Mouse (Mus musculus): ENCODE measurements around the gene Olfr594. TPM values are rescaled to one million over a fixed set of nuclear protein-coding genes. Genes with fewer than 3 reads are reported as not detected.
"Not testable (repeated sequence)": the region's sequence is repeated elsewhere in the genome, so short reads cannot be mapped to it uniquely, and the experiment has no call there.

Olfr594 gene
- polyA plus RNA-seq (2014; fragmentation: Nextera tagmentation; extraction: Ambion mirVana), result not detected in 2 replicates

- H3K4me1 ChIP-seq (ENCODE audit: control insufficient read depth, insufficient read depth, low read length), result no peaks in the 10 kb centered on the region
- no peaks in the 10 kb centered on the region for H3K27me3 ChIP-seq (ENCODE audit: control insufficient read depth, insufficient read depth, low read length)
- no peak within 1 kb of the TSS for H3K4me2 ChIP-seq (replicated peaks; ENCODE audit: low read depth, low read length)
- no peaks in the 10 kb centered on the region for H3K9me3 ChIP-seq (ENCODE audit: control insufficient read depth, low read depth, low read length)
- no peak within 1 kb of the TSS for H3K9ac ChIP-seq (replicated peaks; ENCODE audit: low read depth, low read length)
- H3K4me3 ChIP-seq (ENCODE audit: low read depth, low read length), result no peak within 1 kb of the TSS
- no peak within 1 kb of the TSS for H3K27ac ChIP-seq (ENCODE audit: low read length)
- no peaks in the 10 kb centered on the region for H3K36me3 ChIP-seq (ENCODE audit: control insufficient read depth, insufficient read depth, low read length)
- no peak for ATAC-seq (ENCODE audit: insufficient number of reproducible peaks, insufficient read depth, low FRiP score, low read depth)
Observed at GRCm38 (mm10) chr7:103216696-103217095, at the start of gene Olfr594. Gene Olfr594 (plus strand): TSS chr7:103216996.

- H3K4me2 ChIP-seq (replicated peaks; ENCODE audit: low read depth, low read length), result no peak overlapping the region
Observed at GRCm38 (mm10) chr7:103169697-103170096, 47.1 kb upstream of the Olfr594 start.

GRCm38 (mm10) chr7:103178240-103178639 is 38.6 kb upstream of the Olfr594 start, which contains the start of gene Olfr591:
Gene Olfr591 (minus strand): TSS chr7:103178340.
- no peak within 1 kb of the TSS for H3K27ac ChIP-seq (ENCODE audit: low read length)
- H3K4me1 ChIP-seq (ENCODE audit: control insufficient read depth, insufficient read depth, low read length), result no peaks in the 10 kb centered on the region
- ATAC-seq (ENCODE audit: insufficient number of reproducible peaks, insufficient read depth, low FRiP score, low read depth), result no peak
- H3K36me3 ChIP-seq (ENCODE audit: control insufficient read depth, insufficient read depth, low read length), result no peaks in the 10 kb centered on the region
- H3K27me3 ChIP-seq (ENCODE audit: control insufficient read depth, insufficient read depth, low read length), result no peaks in the 10 kb centered on the region
- no peak within 1 kb of the TSS for H3K4me2 ChIP-seq (replicated peaks; ENCODE audit: low read depth, low read length)
- no peak within 1 kb of the TSS for H3K9ac ChIP-seq (replicated peaks; ENCODE audit: low read depth, low read length)
- H3K9me3 ChIP-seq (ENCODE audit: control insufficient read depth, low read depth, low read length), result peaks cover 6% of the 10 kb centered on the region; the same call in 1 of the 2 replicates
- no peak within 1 kb of the TSS for H3K4me3 ChIP-seq (ENCODE audit: low read depth, low read length)
- 79% methylated on average over 1 of the region's 1 CpGs for WGBS

More at GRCm38 (mm10) chr7:103169697-103170096, 47.1 kb upstream of the Olfr594 start:
- Histone ChIP-seq H3K27me3 (ENCODE audit: control insufficient read depth, insufficient read depth, low read length) (no peaks in the 10 kb centered on the region), H3K27ac (ENCODE audit: low read length) (no peak overlapping the region), H3K9me3 (ENCODE audit: control insufficient read depth, low read depth, low read length) (no peaks in the 10 kb centered on the region), H3K36me3 (ENCODE audit: control insufficient read depth, insufficient read depth, low read length) (no peaks in the 10 kb centered on the region), H3K4me1 (ENCODE audit: control insufficient read depth, insufficient read depth, low read length) (no peaks in the 10 kb centered on the region), H3K9ac (replicated peaks; ENCODE audit: low read depth, low read length) (no peak overlapping the region), H3K4me3 (ENCODE audit: low read depth, low read length) (no peak overlapping the region)
- no peak for ATAC-seq (ENCODE audit: insufficient number of reproducible peaks, insufficient read depth, low FRiP score, low read depth)
- WGBS, result 71% methylated on average over 5 of the region's 5 CpGs

GRCm38 (mm10) chr7:103184503-103184902 is 32.3 kb upstream of the Olfr594 start, which contains the start of gene Olfr592:
Gene Olfr592 (plus strand): TSS chr7:103184803.
- not testable (repeated sequence) for H3K36me3 ChIP-seq (ENCODE audit: control insufficient read depth, insufficient read depth, low read length); H3K4me1 ChIP-seq (ENCODE audit: control insufficient read depth, insufficient read depth, low read length); H3K4me2 ChIP-seq (replicated peaks; ENCODE audit: low read depth, low read length); H3K27ac ChIP-seq (ENCODE audit: low read length); H3K9me3 ChIP-seq (ENCODE audit: control insufficient read depth, low read depth, low read length); ATAC-seq (ENCODE audit: insufficient number of reproducible peaks, insufficient read depth, low FRiP score, low read depth); H3K9ac ChIP-seq (replicated peaks; ENCODE audit: low read depth, low read length); H3K4me3 ChIP-seq (ENCODE audit: low read depth, low read length); H3K27me3 ChIP-seq (ENCODE audit: control insufficient read depth, insufficient read depth, low read length)
- 94% methylated on average over 1 of the region's 1 CpGs for WGBS

GRCm38 (mm10) chr7:103211562-103211961 is 5.2 kb upstream of the Olfr594 start, which contains the start of gene Olfr593:
Gene Olfr593 (plus strand): TSS chr7:103211862.
- no peak within 1 kb of the TSS for H3K4me3 ChIP-seq (ENCODE audit: low read depth, low read length)
- no peak within 1 kb of the TSS for H3K27ac ChIP-seq (ENCODE audit: low read length)
- no peak within 1 kb of the TSS for H3K9ac ChIP-seq (replicated peaks; ENCODE audit: low read depth, low read length)
- H3K4me1 ChIP-seq (ENCODE audit: control insufficient read depth, insufficient read depth, low read length), result no peaks in the 10 kb centered on the region
- H3K27me3 ChIP-seq (ENCODE audit: control insufficient read depth, insufficient read depth, low read length), result no peaks in the 10 kb centered on the region
- H3K9me3 ChIP-seq (ENCODE audit: control insufficient read depth, low read depth, low read length), result no peaks in the 10 kb centered on the region
- H3K36me3 ChIP-seq (ENCODE audit: control insufficient read depth, insufficient read depth, low read length), result no peaks in the 10 kb centered on the region
- WGBS, result 74% methylated on average over 1 of the region's 1 CpGs
- ATAC-seq (ENCODE audit: insufficient number of reproducible peaks, insufficient read depth, low FRiP score, low read depth), result no peak
- no peak within 1 kb of the TSS for H3K4me2 ChIP-seq (replicated peaks; ENCODE audit: low read depth, low read length)

GRCm38 (mm10) chr7:103212050-103212449 is 4.7 kb upstream of the Olfr594 start:
- H3K9ac ChIP-seq (replicated peaks; ENCODE audit: low read depth, low read length); ATAC-seq (ENCODE audit: insufficient number of reproducible peaks, insufficient read depth, low FRiP score, low read depth); H3K36me3 ChIP-seq (ENCODE audit: control insufficient read depth, insufficient read depth, low read length); H3K27me3 ChIP-seq (ENCODE audit: control insufficient read depth, insufficient read depth, low read length); H3K9me3 ChIP-seq (ENCODE audit: control insufficient read depth, low read depth, low read length); H3K4me1 ChIP-seq (ENCODE audit: control insufficient read depth, insufficient read depth, low read length); H3K4me3 ChIP-seq (ENCODE audit: low read depth, low read length); H3K27ac ChIP-seq (ENCODE audit: low read length); H3K4me2 ChIP-seq (replicated peaks; ENCODE audit: low read depth, low read length): not testable (repeated sequence)
- 87% methylated on average over 5 of the region's 5 CpGs for WGBS

GRCm38 (mm10) chr7:103252405-103252804 is 35.6 kb downstream of the Olfr594 start, which contains the start of gene Usp17ld:
Gene Usp17ld (minus strand): TSS chr7:103252505.
- not testable (repeated sequence) for H3K27me3 ChIP-seq (ENCODE audit: control insufficient read depth, insufficient read depth, low read length); ATAC-seq (ENCODE audit: insufficient number of reproducible peaks, insufficient read depth, low FRiP score, low read depth); H3K9me3 ChIP-seq (ENCODE audit: control insufficient read depth, low read depth, low read length); H3K4me3 ChIP-seq (ENCODE audit: low read depth, low read length); H3K27ac ChIP-seq (ENCODE audit: low read length); H3K4me1 ChIP-seq (ENCODE audit: control insufficient read depth, insufficient read depth, low read length); H3K9ac ChIP-seq (replicated peaks; ENCODE audit: low read depth, low read length); H3K4me2 ChIP-seq (replicated peaks; ENCODE audit: low read depth, low read length); H3K36me3 ChIP-seq (ENCODE audit: control insufficient read depth, insufficient read depth, low read length)

Small RNAs within 50 kb of the gene (microRNA-seq; reads per million reads assigned to microRNA genes)
- gene Gm23550 (not detected), gene Gm25171 (not detected)

Other genes starting within 250 kb of the Olfr594 start
- not detected in 2 replicates for gene Olfr577, start 241.1 kb upstream of the Olfr594 start, polyA plus RNA-seq (2014; fragmentation: Nextera tagmentation; extraction: Ambion mirVana)
- gene Olfr578, start 227.7 kb upstream of the Olfr594 start, polyA plus RNA-seq (2014; fragmentation: Nextera tagmentation; extraction: Ambion mirVana), result not detected in 2 replicates
- gene Olfr582, start 179.0 kb upstream of the Olfr594 start, polyA plus RNA-seq (2014; fragmentation: Nextera tagmentation; extraction: Ambion mirVana), result not detected in 2 replicates
- not detected in 2 replicates for gene Olfr583, start 165.7 kb upstream of the Olfr594 start, polyA plus RNA-seq (2014; fragmentation: Nextera tagmentation; extraction: Ambion mirVana)
- not detected in 2 replicates for gene Olfr584, start 135.1 kb upstream of the Olfr594 start, polyA plus RNA-seq (2014; fragmentation: Nextera tagmentation; extraction: Ambion mirVana)
- not detected in 2 replicates for gene Olfr585, start 119.3 kb upstream of the Olfr594 start, polyA plus RNA-seq (2014; fragmentation: Nextera tagmentation; extraction: Ambion mirVana)
- gene Olfr586, start 91.4 kb upstream of the Olfr594 start, polyA plus RNA-seq (2014; fragmentation: Nextera tagmentation; extraction: Ambion mirVana), result not detected in 2 replicates
- not detected in 2 replicates for gene Olfr588-ps1, start 76.1 kb upstream of the Olfr594 start, polyA plus RNA-seq (2014; fragmentation: Nextera tagmentation; extraction: Ambion mirVana)
- gene Olfr589, start 60.6 kb upstream of the Olfr594 start, polyA plus RNA-seq (2014; fragmentation: Nextera tagmentation; extraction: Ambion mirVana), result not detected in 2 replicates
- gene Olfr591, start 38.7 kb upstream of the Olfr594 start, polyA plus RNA-seq (2014; fragmentation: Nextera tagmentation; extraction: Ambion mirVana), result not detected in 2 replicates
- not detected in 2 replicates for gene Olfr592, start 32.2 kb upstream of the Olfr594 start, polyA plus RNA-seq (2014; fragmentation: Nextera tagmentation; extraction: Ambion mirVana)
- not detected in 2 replicates for gene Olfr593, start 5.1 kb upstream of the Olfr594 start, polyA plus RNA-seq (2014; fragmentation: Nextera tagmentation; extraction: Ambion mirVana)
- not detected in 2 replicates for gene Usp17ld, start 35.5 kb downstream of the Olfr594 start, polyA plus RNA-seq (2014; fragmentation: Nextera tagmentation; extraction: Ambion mirVana)
- not detected in 2 replicates for gene Olfr596, start 88.7 kb downstream of the Olfr594 start, polyA plus RNA-seq (2014; fragmentation: Nextera tagmentation; extraction: Ambion mirVana)
- not detected in 2 replicates for gene Olfr597, start 99.3 kb downstream of the Olfr594 start, polyA plus RNA-seq (2014; fragmentation: Nextera tagmentation; extraction: Ambion mirVana)
- not detected in 2 replicates for gene Olfr598, start 106.6 kb downstream of the Olfr594 start, polyA plus RNA-seq (2014; fragmentation: Nextera tagmentation; extraction: Ambion mirVana)
- not detected in 2 replicates for gene Olfr599, start 118.9 kb downstream of the Olfr594 start, polyA plus RNA-seq (2014; fragmentation: Nextera tagmentation; extraction: Ambion mirVana)
- gene Olfr600, start 132.7 kb downstream of the Olfr594 start, polyA plus RNA-seq (2014; fragmentation: Nextera tagmentation; extraction: Ambion mirVana), result not detected in 2 replicates
- not detected in 2 replicates for gene Olfr601, start 145.7 kb downstream of the Olfr594 start, polyA plus RNA-seq (2014; fragmentation: Nextera tagmentation; extraction: Ambion mirVana)
- gene Olfr603, start 169.2 kb downstream of the Olfr594 start, polyA plus RNA-seq (2014; fragmentation: Nextera tagmentation; extraction: Ambion mirVana), result not detected in 2 replicates
- not detected in 2 replicates for gene Usp17lc, start 198.1 kb downstream of the Olfr594 start, polyA plus RNA-seq (2014; fragmentation: Nextera tagmentation; extraction: Ambion mirVana)
- not detected in 2 replicates for gene Olfr605, start 228.4 kb downstream of the Olfr594 start, polyA plus RNA-seq (2014; fragmentation: Nextera tagmentation; extraction: Ambion mirVana)
- not detected in 2 replicates for gene Olfr606, start 232.1 kb downstream of the Olfr594 start, polyA plus RNA-seq (2014; fragmentation: Nextera tagmentation; extraction: Ambion mirVana)
- gene Olfr607, start 247.2 kb downstream of the Olfr594 start, polyA plus RNA-seq (2014; fragmentation: Nextera tagmentation; extraction: Ambion mirVana), result not detected in 2 replicates